Mouse (Mus musculus) heart, postnatal 0 days (tissue): ENCODE results near the gene Irf5. TPM values are rescaled to one million over a fixed set of nuclear protein-coding genes. Genes with fewer than 3 reads are reported as not detected.
"Not testable (repeated sequence)": the region's sequence is repeated elsewhere in the genome, so short reads cannot be mapped to it uniquely, and the experiment has no call there.

ENCODE experiments used
- ATAC-seq: fragments of 200-750 bp; cut with Nextera tagmentation; 2 replicates; pipeline ENCODE4 v1.8.0; 2017; ENCODE audit warnings: low read depth, moderate number of reproducible peaks, moderate library complexity; ENCODE audit not compliant: insufficient read depth
- DNase-seq: peaks from one replicate; pipeline ENCODE4 v3.0.0-alpha.2; 2016; ENCODE audit warnings: low spot score
- H3K27ac ChIP-seq: fragments of 300-500 bp; sonication (generic); 2 replicates; pipeline ENCODE4 v1.5.1; 2014; ENCODE audit warnings: low read depth, mild to moderate bottlenecking
- H3K27me3 ChIP-seq: fragments of 300-500 bp; sonication (generic); 2 replicates; pipeline ENCODE4 v1.6.1; 2014; ENCODE audit warnings: low read length, mixed read lengths; ENCODE audit not compliant: control insufficient read depth, insufficient read depth
- H3K36me3 ChIP-seq: fragments of 300-500 bp; sonication (generic); replicated peaks from 2 replicates; pipeline ENCODE4 v1.6.1; 2014; ENCODE audit warnings: low read length, mixed read lengths; ENCODE audit not compliant: control insufficient read depth, insufficient read depth
- H3K4me1 ChIP-seq: fragments of 300-500 bp; sonication (generic); 2 replicates; pipeline ENCODE4 v1.6.1; 2014; ENCODE audit warnings: antibody characterized with exemption; ENCODE audit not compliant: control insufficient read depth, insufficient read depth
- H3K4me2 ChIP-seq: fragments of 300-500 bp; sonication (generic); 2 replicates; pipeline ENCODE4 v1.6.1; 2014; ENCODE audit warnings: low read depth, mild to moderate bottlenecking, low read length, moderate library complexity
- H3K4me3 ChIP-seq: fragments of 300-500 bp; sonication (generic); 2 replicates; pipeline ENCODE4 v1.5.1; 2014; ENCODE audit warnings: low read depth, low read length
- H3K9ac ChIP-seq: fragments of 300-500 bp; sonication (generic); replicated peaks from 2 replicates; pipeline ENCODE4 v1.6.1; 2014; ENCODE audit warnings: low read depth, low read length, mixed read lengths
- H3K9me3 ChIP-seq: fragments of 300-500 bp; sonication (generic); replicated peaks from 2 replicates; pipeline ENCODE4 v1.6.1; 2016; ENCODE audit warnings: low read length; ENCODE audit not compliant: control insufficient read depth
- CTCF ChIP-seq: IDR thresholded peaks from 2 replicates; pipeline ENCODE4 v1.5.1; 2016; ENCODE audit warnings: antibody characterized with exemption, control low read depth, low read depth
- EP300 ChIP-seq: IDR thresholded peaks from 2 replicates; pipeline ENCODE4 v1.6.1; 2016; ENCODE audit warnings: antibody characterized with exemption, low read depth
- WGBS: fragments of 180-500 bp; shearing (Covaris S2); extraction: QIAGEN DNeasy Blood & Tissue Kit; methylation state at CpG from one replicate; pipeline ENCODE4 v1.1.7; 2014; 5-methylcytosine and 5-hydroxymethylcytosine counted together
- polyA plus RNA-seq: library from polyadenylated mRNA; unstranded; fragments of >200 nt; fragmentation: Nextera tagmentation; extraction: Ambion mirVana; gene quantifications from 2 replicates; pipeline ENCODE4 v1.2.1, GENCODE M21; 2015
- total RNA-seq: library from RNA; depleted of rRNA; stranded (reverse); fragments of >200 nt; gene quantifications from 2 replicates; pipeline ENCODE4 v1.2.3, GENCODE M21; 2014; ENCODE audit warnings: low replicate concordance

Irf5 gene
- total and polyA plus RNA-seq, 2 experiments from 2014 or later: 2.7 to 3.5 TPM

DNA sequence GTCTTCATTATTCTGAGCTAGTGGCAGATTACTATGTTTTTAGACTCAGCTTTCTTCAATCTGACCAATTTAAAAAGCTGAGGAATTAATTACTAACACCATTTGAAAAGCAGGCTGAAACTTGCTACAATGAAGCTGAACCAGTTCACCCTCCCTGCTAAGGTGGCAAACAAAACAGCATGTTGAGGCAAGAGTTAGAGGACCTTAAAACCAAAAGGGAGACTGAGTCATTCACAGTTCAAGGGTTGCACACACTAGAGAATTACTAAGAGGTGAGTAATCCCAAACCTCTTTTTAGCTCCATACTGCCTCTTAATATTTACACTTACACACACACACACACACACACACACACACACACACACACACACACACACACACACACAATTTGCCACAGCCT lies 21.2 kb downstream of the Irf5 start:
- TF ChIP-seq EP300 (no peak), CTCF (no peak)
- no peak overlapping the region for H3K4me2 ChIP-seq
- ATAC-seq: no peak
- no peak for DNase-seq
- no peak overlapping the region for H3K9ac ChIP-seq
- no peak overlapping the region for H3K27ac ChIP-seq
- H3K36me3 ChIP-seq: peaks cover 75% of the 10 kb centered on the region
- H3K9me3 ChIP-seq: 0 out of 2 replicates have a peak, but pooled peaks cover 5% of the 10 kb centered on the region
- H3K27me3 ChIP-seq: no peaks in the 10 kb centered on the region
- no peak overlapping the region for H3K4me3 ChIP-seq
- H3K4me1 ChIP-seq: no peaks in the 10 kb centered on the region

DNA sequence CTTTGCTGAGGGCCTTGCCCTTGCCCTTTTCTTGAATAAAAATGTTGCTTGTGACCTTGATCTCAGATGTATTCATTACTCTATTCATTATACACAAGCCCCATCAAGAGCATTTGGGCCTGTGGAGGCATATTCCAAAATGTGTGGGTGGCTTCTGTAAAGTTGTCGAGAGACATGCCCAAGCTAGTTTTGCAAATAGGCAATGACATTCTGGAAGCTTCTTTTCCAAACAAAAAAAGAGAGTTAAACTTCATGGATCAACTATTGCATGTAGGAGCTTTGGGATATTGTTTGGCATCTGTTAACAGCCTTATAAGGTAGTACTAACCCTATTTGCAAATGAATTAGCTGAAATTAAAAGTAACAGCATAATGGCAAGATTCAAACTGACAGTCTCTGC lies 21.7 kb downstream of the Irf5 start:
- no peak overlapping the region for H3K27ac ChIP-seq
- WGBS: 86% methylated on average over 1 of the region's 1 CpGs
- no peaks in the 10 kb centered on the region for H3K4me1 ChIP-seq
- DNase-seq (no peak), ATAC-seq (no peak)
- H3K36me3 ChIP-seq: peaks cover 75% of the 10 kb centered on the region
- no peak for TF ChIP-seq CTCF
- no peak for TF ChIP-seq EP300
- H3K9ac ChIP-seq: no peak overlapping the region
- 0 out of 2 replicates have a peak, but pooled peaks cover 5% of the 10 kb centered on the region for H3K9me3 ChIP-seq
- H3K4me2 ChIP-seq: no peak overlapping the region
- H3K27me3 ChIP-seq: no peaks in the 10 kb centered on the region
- no peak overlapping the region for H3K4me3 ChIP-seq

DNA sequence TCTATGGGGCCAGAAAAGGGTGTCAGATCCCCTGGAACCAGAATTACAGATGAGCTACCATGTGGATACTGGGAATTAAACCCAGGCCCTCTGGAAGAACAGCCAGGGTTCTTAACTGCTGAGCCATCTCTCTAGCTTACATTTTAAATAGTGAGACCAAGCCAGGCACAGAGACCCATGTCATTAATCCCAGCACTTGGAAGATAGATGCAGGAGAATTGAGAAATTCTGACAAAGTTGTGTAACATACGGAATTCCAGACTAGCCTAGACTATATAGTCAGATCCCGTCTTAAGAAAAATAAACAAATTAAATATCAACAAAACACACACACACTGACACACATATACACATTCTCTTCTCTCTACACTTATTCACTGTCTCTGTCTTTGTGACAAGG lies 26.1 kb downstream of the Irf5 start:
- Histone ChIP-seq H3K9me3 (no peaks in the 10 kb centered on the region), H3K36me3 (peaks cover 82% of the 10 kb centered on the region), H3K4me2 (no peak overlapping the region), H3K27ac (no peak overlapping the region), H3K27me3 (no peaks in the 10 kb centered on the region), H3K4me3 (no peak overlapping the region), H3K4me1 (no peaks in the 10 kb centered on the region), H3K9ac (no peak overlapping the region)
- 97% methylated on average over 2 of the region's 2 CpGs for WGBS
- TF ChIP-seq CTCF (no peak), EP300 (no peak)
- ATAC-seq: no peak
- DNase-seq: no peak

DNA sequence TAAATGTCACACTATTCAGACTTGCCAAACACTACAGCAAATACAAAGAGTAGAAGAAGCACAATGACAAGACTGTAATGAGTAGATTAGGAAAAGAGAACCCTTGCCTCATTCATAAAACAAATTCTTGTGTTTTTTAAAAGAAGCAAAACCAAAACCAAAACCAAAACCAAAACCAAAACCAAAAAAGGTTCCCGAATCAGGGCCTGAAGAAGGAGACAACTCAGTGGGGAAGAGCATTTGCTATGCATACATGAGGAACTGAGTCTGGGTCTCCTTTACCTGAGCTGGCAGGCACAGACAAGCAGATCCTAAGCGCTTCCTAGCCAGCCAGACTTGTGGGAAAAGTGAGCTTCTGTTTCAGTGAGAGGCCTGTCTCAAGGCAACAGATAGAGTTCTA lies 30.7 kb downstream of the Irf5 start:
- no peak overlapping the region for H3K27ac ChIP-seq
- no peak for ATAC-seq
- peaks cover 86% of the 10 kb centered on the region for H3K36me3 ChIP-seq
- no peak for DNase-seq
- no peaks in the 10 kb centered on the region for H3K4me1 ChIP-seq
- WGBS: 91% methylated on average over 2 of the region's 2 CpGs
- H3K4me3 ChIP-seq: no peak overlapping the region
- TF ChIP-seq CTCF (no peak), EP300 (no peak)
- H3K4me2 ChIP-seq: no peak overlapping the region
- no peaks in the 10 kb centered on the region for H3K9me3 ChIP-seq
- no peaks in the 10 kb centered on the region for H3K27me3 ChIP-seq
- H3K9ac ChIP-seq: no peak overlapping the region

DNA sequence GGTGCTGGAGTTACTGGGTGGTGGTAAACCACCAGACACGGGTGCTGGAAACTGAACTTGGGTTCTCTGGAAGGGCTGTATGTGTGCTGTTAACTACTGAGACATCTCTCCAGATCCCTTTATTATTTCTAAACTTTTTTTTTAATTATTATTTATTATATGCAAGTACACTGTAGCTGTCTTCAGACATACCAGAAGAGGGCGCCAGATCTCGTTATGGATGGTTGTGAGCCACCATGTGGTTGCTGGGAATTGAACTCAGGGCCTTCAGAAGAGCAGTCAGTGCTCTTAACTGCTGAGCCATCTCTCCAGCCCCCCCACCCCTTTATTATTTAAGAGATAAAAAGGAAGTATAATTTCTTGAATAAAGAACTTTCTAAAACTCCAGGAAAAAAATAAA lies 50.0 kb downstream of the Irf5 start:
- peaks cover 80% of the 10 kb centered on the region for H3K36me3 ChIP-seq
- not testable (repeated sequence) for H3K9ac ChIP-seq, H3K4me1 ChIP-seq, DNase-seq, H3K9me3 ChIP-seq, H3K4me2 ChIP-seq, ATAC-seq, H3K27ac ChIP-seq, H3K4me3 ChIP-seq, H3K27me3 ChIP-seq
- WGBS: 87% methylated on average over 3 of the region's 3 CpGs

DNA sequence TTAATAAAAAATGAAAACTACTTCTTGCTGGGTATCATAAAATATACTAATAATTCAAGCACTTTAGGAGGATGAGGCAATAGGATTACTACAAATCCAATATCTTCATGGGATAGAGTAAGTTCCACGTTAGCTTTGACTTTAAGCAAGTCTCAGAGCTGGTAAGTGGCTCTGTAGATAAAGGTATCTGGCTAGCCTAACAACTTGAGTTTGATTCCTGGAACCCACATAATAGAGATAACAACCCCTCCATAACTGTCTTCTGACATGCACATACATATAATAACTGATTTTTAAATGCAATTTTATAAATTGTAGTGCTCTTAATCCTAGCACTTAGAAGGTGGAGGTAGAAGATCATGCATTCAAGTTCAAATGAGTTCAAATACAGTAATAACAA lies 54.3 kb downstream of the Irf5 start:
- no peaks in the 10 kb centered on the region for H3K4me1 ChIP-seq
- TF ChIP-seq EP300 (no peak), CTCF (no peak)
- H3K27ac ChIP-seq: no peak overlapping the region
- H3K9me3 ChIP-seq: no peaks in the 10 kb centered on the region
- H3K4me3 ChIP-seq: no peak overlapping the region
- DNase-seq: no peak
- H3K27me3 ChIP-seq: no peaks in the 10 kb centered on the region
- H3K9ac ChIP-seq: no peak overlapping the region
- no peak overlapping the region for H3K4me2 ChIP-seq
- no peak for ATAC-seq
- peaks cover 70% of the 10 kb centered on the region for H3K36me3 ChIP-seq
- 57% methylated on average over 1 of the region's 1 CpGs for WGBS
